Mouse (Mus musculus): ENCODE data around the gene Rnf224.

Gene Rnf224

DNA sequence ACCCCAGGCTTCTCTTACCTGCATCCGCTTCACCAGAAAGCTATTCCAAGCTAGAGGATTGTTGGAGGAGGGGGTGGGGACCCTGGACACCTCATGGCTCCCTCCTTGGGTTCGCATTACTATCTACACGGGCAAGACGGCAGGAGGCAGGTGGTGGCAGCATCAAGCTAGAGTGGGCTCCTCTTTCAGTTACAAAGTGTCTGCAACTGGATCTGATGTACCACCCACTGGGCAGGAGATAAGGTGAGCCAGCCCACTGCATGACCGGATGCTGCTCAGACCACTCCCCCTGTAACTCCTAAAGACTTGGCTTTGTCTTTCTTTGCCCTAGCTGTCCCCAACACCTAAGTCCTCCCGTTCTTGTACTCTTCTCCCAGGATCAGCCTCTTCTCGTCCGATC, at the start of gene Rnf224:
Gene Rnf224 (minus strand): TSS at position 174 of the 400 bp plus-strand sequence.
- WGBS = 49% methylated on average over 8 of the region's 8 CpGs

DNA sequence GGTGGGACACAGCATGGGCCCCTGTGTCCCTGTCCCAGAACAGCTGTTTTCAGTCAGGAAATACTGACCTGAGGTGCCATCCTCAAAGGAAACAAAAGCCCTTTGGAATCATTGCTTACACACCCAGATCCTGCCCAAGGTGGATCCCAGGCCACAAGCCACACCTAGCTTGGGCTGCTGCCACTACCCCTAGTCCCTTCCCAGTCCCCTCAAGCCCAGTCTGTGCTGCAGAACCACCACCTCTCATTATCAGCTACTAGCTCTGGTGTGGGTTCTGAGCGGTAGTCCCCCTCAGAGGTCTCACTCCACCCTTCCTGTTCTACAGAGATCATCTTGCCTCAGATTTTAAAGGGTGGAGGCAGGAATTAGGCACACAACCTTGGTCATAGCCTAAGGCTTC, 49.7 kb upstream of the Rnf224 start:
- 70% methylated on average over 1 of the region's 1 CpGs for WGBS

DNA sequence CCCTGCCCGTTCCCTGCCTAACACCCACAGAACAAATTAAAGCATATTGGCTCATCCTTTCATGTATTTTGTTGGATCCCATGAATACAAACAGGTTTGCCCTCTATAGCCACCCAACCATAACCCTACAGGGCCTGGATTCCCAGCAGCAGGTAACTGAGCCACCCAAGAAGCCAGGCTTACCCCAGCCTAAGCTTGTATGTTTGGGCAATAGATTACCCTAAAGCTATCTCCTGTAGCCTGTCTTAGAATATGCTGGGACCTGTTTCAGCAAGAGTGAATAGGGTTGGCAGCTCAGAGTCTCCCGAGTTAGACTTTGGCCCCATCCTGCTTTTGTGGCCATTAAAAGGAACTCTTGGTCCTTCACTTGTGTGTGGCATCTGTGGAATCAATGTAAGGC, 49.0 kb upstream of the Rnf224 start:
- 55% methylated on average over 2 of the region's 2 CpGs for WGBS

DNA sequence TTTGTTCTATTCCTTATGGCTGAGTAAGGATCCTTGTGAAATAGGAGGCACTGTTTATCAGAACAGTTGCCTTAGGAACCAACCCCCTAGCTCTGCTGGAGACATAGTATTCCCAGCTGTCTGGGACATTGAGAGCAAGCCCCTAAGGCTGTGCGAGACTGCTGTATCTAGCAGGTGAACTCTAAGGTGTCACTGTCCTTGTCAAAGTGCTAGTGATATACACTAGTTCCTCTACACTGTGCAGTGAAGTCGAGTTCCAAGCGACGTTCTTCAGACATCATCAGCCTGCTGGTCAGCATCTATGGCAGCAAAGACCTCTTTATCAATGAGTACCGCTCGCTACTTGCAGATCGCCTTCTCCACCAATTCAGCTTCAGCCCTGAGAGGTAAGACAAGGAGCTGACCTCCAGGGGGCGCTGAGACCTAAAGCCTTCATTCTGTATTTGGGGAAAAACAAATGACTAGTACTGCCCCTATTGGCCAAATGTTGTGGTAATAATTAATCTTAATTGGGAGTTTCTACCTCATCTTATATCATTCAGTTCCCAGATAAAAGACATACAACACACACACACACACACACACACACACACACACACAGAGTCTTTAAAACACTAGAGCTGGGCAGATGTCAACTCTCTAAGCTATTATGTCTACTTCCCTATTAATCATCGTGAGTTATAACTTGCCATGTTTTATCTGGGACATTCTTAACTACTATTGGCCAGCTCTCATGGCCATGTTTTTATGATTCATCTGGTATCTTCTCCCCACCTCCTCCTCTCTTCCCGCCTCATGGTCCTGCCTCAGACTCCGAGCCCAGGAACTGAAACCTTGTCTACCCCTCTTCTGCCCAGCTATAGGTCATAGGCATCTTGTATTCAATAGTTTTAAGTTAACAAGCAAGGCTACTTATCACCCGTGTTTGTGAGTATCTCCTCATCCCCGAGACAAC, 42.6 kb upstream of the Rnf224 start:
- 61% methylated on average over 13 of the region's 13 CpGs for WGBS

DNA sequence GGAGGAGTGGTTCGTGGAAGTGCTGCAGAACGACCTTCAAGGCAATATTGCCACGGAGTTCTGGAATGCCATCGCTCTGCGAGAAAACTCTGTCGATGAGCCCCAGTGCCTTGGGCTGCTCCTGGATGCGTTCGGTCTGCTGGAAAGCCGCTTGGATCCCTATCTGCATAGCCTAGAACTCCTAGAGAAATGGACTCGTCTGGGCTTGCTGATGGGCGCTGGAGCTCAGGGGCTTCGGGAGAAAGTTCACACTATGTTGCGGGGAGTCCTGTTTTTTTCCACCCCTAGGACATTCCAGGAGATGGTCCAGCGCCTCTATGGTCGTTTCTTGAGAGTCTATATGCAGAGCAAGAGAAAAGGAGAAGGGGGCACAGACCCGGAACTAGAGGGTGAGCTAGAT, 36.4 kb upstream of the Rnf224 start:
- 36% methylated on average over 16 of the region's 16 CpGs for WGBS

DNA sequence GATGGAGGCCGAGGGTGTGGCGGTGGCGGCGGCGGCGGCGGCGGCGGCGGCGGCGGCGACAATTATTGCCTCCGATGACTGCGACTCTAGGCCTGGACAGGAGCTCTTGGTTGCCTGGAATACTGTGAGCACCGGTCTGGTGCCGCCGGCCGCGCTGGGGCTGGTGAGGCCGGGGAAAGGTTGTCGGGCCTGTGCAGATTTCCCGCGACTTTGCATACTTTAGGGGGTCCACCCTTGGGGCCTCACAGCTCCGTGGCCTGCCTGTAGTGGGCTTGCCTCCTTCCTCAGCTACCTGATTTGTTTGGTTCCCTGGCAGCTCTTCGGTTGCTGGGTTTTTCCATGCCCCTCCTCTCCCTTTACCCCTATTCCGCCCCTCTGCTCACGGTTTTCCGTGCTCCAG, 35.9 kb upstream of the Rnf224 start:
- WGBS = under 1% methylated on average over 29 of the region's 29 CpGs

DNA sequence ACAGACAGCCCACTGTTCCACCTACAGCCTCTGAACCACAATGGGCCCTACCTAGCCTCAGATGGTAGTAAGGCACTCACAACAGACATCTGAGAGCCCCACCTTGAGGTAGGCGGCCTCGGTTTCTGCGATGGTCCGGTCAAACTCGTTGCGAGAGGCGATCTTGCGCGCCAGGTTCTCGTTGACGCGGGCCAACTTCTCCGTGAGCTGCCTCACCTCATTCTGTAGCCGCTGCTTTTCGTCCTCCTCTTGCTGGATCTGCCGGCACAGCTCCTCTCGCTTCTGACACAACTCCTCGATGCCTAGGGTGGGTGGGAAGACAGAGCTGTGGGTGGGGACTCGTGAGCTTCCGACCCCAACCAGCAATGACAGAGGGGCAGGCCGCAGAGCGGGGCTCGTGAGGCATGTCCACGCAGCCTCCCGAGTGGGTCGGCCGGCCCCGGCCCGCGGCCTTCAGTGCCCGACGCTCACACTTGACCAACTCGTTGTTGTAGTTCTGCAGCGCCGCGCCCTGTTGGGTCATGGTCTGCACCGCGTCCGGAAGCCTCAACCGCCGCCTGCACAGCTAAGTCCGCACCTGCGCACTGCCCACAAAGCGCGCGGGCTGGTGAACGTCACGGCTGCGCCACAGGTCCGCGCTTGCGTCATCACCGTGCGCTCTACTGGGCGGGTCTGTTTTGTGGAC, 35.4 kb upstream of the Rnf224 start, which contains the start of the genes Ssna1 and Anapc2:
Gene Ssna1 (minus strand): TSS at position 612 of the 685 bp plus-strand sequence.
Gene Anapc2 (plus strand): TSS at position 652 of the 685 bp plus-strand sequence.
- WGBS = under 1% methylated on average over 55 of the region's 55 CpGs

DNA sequence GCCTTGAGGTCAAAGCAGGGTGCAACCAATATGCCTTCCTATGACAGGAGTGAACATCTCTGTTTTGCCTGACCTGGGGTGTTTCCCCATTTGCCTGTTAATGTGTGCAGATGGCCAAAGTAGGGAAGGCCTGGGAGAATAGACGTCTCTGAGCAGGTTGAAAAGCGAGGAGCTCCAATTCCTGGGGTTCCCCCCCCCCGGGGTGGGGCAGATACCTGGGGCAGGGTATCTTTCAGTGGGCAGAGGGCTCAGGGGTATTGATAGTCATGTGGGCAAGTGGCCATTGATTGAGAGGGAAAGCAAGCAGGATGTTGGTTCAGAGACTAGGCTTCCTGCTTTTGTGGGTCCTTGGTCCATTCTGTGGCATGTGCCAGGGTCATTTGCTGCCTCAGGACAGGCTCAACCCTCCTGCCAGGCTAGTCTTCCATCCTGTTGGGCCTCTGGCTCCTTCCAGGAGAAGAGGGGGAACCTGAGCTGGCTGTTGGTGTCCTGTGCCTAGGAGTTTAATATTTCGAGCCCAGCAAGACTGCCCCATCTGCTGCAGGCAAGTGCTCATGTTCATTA, 31.2 kb upstream of the Rnf224 start:
- 71% methylated on average over 4 of the region's 4 CpGs for WGBS

DNA sequence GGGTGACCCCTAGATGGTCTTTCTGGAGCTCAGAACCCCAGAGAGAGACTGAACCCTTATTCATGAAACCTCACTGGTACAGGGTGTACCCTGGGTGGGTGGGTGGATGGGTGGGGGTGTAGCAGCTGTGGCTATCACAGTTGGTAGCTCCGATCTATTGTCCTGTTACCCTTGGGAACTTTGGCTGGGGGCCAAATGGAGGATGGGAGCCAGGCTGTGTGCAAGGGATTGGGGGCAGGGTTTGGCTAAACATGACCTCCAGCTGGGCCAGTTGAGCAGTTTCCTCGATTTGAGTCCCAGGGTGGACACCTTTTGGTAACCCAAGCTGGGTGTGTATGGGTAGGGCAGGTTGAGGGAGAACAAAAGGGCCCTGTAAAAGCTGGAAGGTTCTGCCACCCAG, 30.1 kb upstream of the Rnf224 start:
- WGBS = 26% methylated on average over 2 of the region's 2 CpGs

DNA sequence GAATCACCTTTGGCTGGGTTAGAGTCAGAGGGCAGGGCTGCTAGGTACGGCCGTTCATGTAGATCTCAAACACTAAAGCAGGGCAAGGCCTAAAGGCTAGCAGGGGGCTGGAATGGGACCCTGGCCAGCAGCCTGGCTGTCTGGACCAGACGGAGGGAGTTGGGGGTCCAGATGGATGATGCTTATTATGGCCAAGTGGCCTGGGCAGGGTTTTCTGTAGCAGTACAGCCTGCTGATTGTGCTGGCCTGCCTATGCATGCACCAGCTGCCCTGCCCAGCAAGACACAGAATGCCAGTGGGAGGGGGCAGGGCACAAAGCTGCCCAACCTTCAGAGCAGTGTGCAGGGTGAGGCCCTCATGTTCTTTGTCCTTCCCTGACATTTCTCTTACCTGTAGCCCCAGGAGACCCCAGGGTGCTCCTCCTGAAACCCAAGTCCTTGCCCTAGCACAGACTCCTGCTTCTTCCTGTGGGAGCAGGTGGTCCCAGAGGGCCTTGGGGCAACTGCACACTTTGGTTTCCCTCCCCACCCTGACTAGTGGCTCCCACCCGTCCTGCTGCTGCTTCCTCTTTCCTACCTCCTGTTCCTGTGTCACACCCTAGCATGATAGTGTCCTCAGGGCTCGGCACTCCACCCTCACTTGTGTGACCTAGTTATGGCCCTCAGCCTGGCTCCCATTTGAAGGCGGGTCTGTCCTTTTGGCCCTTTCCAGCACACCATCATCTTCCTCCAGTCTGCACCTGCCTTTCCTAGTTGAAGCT, 29.5 kb upstream of the Rnf224 start:
- WGBS = 55% methylated on average over 6 of the region's 6 CpGs

DNA sequence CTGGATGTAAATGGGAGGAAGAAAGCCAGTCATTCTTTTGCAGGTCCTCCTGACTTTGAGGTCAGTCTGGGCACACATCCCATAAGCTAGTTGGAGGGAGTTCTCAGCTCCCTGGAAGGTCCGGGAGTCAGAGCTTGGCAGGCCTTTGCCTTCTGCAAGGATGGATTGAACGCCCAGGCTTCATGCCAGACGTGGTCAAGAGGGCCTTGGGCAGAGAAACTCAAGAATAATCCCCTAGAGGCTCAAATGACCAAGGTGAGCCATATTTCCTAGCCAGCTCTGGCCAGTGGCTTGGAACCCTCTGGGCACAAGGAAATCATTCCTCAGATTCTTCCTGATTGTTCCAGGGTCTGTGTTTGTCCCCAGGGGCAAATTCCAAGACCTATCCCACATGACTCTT, 28.3 kb upstream of the Rnf224 start:
- WGBS = 62% methylated on average over 3 of the region's 3 CpGs

DNA sequence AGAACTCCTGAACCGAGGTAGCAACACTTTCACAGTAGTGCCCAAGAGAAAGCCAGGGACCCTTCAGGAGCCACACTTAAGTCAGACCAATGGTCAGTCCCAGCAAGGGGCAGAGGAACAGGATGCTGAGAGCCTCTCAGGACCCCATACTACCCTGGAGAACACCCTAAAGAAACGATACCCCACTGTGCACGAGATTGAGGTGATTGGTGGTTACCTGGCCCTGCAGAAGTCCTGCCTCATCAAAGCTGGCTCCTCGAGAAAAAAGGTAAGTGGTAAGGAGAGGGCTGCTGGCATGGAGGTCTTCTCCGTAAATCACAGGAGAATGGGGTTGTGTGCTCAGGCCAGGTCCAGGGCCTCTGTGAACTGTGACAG, 27.7 kb upstream of the Rnf224 start:
- WGBS = 77% methylated on average over 5 of the region's 5 CpGs

DNA sequence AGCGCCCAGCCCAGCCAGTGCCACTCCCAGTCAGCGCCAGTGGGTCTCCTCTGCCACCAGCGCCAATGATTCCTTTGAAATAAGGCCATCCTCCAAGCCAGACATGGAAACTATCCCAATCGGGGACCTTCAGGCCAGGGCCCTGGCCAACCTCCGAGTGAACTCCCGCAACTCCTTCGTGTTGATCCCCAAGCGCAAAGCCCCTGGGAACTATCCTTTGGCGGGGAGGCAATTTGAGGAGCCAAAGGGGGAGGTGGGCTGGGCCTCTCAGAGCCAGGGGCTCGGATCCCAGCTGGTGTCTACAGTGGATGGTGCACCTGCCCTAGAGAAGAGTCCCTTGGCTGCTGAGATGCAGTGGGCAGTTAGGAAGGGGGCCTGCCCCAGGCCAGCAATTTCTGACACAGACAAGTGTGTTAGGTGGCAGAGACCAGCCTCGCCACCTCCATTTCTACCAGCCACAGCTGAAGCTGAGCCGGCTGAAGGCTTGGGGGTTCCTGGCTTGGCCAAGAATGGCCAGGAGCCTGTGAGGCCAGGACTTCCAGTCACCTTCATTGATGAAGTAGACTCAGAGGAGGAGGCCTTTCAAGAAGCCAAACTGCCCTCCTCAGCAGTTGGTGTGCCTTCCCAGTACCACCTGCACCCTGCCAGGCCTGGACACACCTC, 27.2 kb upstream of the Rnf224 start:
- 33% methylated on average over 12 of the region's 12 CpGs for WGBS

DNA sequence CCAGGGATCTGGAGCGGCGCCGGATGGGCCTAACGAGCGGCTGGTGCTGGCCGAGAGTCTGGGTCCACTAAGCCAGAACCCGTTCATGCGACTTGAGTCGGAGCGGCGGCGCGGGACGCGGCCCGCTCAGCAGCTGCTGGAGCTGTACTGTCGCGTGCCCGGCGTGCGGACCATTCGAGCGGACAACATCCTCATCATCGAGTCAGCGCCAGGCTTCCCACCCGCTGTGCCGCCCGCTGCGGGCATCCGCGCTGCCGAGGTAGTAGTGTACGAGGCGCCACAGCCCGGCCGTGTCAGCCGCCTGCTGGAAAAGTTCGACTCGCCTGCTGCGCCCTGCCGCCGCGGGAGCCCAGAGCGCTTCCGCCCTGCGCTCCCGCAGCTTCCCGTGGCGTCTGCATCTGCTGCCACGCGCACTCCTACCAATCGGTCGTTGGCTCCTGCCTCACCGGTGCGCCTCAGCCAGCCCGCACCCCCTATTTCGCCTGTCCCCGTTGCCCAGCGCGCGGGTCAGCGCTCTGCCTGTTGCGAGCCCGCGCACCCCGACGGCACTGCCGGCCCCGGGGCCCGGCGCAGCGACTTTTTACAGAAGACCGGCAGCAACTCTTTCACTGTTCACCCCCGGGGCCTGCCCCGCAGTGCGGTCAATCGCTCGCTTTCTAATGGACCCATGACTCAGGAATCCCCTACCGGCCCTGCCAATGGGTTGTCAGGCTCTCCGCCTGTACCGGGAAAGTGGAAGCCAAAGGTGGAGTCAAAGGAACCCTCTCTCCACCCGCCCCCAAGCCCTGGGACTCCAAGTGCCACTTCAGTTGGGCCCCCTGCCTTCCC, 26.4 kb upstream of the Rnf224 start:
- WGBS = under 1% methylated on average over 82 of the region's 82 CpGs

DNA sequence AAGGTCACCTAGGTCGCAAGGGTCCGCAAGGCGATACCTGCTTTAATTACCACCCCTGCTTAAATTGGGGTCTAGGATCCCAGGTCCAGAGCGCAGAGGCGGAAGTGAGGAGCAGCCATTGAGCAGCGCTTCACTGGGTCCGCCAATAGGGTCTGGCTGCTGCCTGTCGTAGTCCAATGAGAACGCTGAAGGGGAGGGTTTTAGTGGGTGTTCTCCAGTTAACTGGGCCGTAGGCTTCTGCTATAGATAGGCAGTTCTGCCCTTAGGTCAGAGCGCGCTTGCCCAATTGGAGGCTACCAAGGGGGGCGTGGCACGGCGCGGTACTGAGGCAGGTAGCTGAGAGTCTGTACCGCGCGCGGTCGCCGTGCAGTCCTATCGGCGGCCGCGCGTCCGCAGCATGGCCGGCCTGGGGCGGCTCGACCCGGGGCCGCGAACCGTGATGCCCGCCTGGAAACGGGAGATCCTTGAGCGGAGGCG, 25.7 kb upstream of the Rnf224 start, which contains the start of gene Tprn:
Gene Tprn (plus strand): TSS at position 328 of the 477 bp plus-strand sequence.
- WGBS = under 1% methylated on average over 39 of the region's 39 CpGs

DNA sequence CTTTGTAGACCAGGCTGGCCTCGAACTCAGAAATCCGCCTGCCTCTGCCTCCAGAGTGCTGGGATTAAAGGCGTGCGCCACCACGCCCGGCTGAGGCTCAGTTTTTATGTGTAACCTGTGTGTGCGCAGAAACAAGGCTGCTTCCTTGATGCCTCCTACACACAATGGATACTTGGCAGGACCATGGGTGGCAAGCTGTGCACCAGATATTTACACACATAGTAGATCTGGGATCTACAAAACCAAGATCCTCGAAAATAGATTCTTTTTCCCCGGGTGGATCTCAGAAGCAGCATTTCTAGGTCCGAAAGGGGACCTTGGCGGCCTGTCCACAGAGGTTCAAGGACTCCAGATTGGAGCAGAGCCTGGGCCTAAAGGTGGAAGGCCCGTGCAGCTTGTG, 25.3 kb upstream of the Rnf224 start:
- WGBS = 29% methylated on average over 12 of the region's 12 CpGs

DNA sequence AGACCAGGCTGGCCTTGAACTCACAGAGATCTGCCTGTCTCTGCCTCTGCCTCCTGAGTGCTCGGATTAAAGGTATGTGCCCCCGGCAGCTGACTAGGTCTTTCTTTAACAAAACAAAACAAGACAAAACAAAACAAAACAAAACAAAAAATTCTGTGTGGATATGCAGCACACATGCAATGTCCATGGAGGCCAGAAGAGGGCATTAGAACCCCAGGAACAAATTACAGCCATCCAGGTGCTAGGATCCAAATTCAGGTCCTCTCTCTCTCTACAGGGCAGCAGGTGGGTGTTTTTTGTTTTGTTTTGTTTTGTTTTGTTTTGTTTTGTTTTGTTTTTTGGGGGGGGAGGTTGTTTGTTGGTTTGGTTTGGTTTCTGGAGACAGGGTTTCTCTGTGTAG, 22.3 kb upstream of the Rnf224 start:
- 59% methylated on average over 2 of the region's 2 CpGs for WGBS

DNA sequence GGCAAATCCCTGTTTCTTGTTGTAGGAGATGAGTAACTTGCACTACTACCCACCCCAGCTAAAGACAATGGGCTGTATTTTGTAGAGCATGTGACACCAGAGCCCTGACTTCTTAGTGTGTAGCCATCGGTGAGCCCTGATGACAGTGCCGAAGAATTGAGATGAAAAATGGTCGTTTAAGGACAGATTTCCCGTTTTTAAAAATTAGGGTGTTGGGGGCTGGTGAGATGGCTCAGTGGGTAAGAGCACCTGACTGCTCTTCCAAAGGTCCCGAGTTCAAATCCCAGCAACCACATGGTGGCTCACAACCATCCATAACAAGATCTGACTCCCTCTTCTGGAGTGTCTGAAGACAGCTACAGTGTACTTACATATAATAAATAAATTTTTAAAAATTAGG, 20.7 kb upstream of the Rnf224 start:
- 77% methylated on average over 5 of the region's 5 CpGs for WGBS

DNA sequence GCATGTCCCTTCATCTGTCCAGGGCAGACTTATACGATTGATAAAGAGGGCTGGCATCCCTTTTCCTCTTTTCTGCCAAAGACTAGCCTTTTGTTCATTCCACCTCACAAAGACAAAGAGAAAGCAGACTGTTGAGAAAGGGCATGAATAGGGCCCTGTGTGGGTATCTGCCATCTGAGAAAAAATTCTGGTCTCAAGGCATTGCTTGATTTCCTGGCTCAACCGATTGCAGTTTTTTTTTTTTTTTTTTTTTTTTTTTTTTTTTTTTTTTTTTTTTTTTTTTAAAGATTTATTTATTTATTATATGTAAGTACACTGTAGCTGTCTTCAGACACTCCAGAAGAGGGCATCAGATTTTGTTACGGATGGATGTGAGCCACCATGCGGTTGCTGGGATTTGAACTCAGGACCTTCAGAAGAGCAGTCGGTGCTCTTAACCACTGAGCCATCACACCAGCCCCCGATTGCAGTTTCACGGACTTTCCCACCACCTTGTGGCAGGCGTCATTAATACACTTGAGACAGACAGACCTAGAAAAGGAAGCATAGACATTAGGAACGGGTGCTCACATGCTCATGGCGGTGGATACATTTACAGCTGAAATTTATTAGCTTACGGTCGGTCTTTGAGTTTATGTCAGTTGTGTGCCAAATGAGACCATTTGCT, 20.0 kb upstream of the Rnf224 start:
- 39% methylated on average over 12 of the region's 12 CpGs for WGBS

All from cerebral cortex, adult 2 months (tissue).